ENCODE assay signal across 11 mouse cellular contexts in the genomic region with DNA sequence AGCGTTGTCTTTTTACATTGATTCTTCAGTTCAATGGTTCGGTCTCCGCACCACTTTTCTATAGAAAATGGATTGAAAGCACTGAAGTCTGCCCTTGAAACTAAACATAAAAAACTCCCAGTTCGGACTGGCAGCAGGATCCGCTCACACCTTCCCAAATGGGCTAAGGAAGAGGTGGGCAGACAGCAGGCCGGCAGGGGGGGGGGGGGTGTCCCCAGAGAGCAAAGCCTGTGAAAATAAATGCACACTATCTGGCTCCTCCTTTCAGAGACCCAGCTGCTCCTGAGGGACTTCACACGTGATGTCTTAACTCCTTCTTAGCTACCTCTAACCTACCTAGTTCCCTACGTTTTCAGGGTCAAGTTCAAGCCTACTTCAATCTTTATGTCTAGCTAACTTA. TPM values are rescaled to one million over a fixed set of nuclear protein-coding genes. Genes with fewer than 3 reads are reported as not detected.
DNase-seq lines count a peak whose midpoint lies in the region; ATAC-seq and TF ChIP-seq lines count a peak whose summit lies in the region.
"Had no signal": no experiment of that assay in that cellular context is flagged by ENCODE, and none has a peak within 500 bp of the region (broad histone marks: within the 10 kb centered on the region; RNA-seq: fewer than 3 reads in every experiment).

No protein-coding gene starts in this region.

- H3K27me3 ChIP-seq in lung, embryonic 14.5 days (ENCODE audit: insufficient read depth, low read length), result no peaks in the 10 kb centered on the region
- H3K27me3 ChIP-seq in forebrain, embryonic 15.5 days, result no peaks in the 10 kb centered on the region
- H3K27me3 ChIP-seq in limb, embryonic 14.5 days (ENCODE audit: control insufficient read depth, insufficient read depth, low read length), result no peaks in the 10 kb centered on the region
- H3K27me3 ChIP-seq in neural tube, embryonic 15.5 days (replicated peaks), result no peaks in the 10 kb centered on the region
- H3K27me3 ChIP-seq: Patski had no signal

- peaks cover 1% of the 10 kb centered on the region; the same call in 1 of the 2 replicates for H3K36me3 ChIP-seq in lung, embryonic 14.5 days (ENCODE audit: insufficient read depth)
- H3K36me3 ChIP-seq in forebrain, embryonic 15.5 days, result no peaks in the 10 kb centered on the region
- peaks cover 1% of the 10 kb centered on the region; the same call in 1 of the 2 replicates for H3K36me3 ChIP-seq in limb, embryonic 14.5 days (ENCODE audit: control insufficient read depth, insufficient read depth, low read length)
- no peaks in the 10 kb centered on the region for H3K36me3 ChIP-seq in neural tube, embryonic 15.5 days

- no peaks in the 10 kb centered on the region for H3K9me3 ChIP-seq in lung, embryonic 14.5 days (ENCODE audit: low read depth, low read length)
- H3K9me3 ChIP-seq in forebrain, embryonic 15.5 days, result no peaks in the 10 kb centered on the region
- no peaks in the 10 kb centered on the region for H3K9me3 ChIP-seq in limb, embryonic 14.5 days (ENCODE audit: control insufficient read depth, low read length)
- H3K9me3 ChIP-seq in neural tube, embryonic 15.5 days (replicated peaks), result no peaks in the 10 kb centered on the region

- H3K4me1 ChIP-seq in lung, embryonic 14.5 days (ENCODE audit: insufficient read depth), result peaks cover 25% of the 10 kb centered on the region
- peaks cover 50% of the 10 kb centered on the region for H3K4me1 ChIP-seq in forebrain, embryonic 15.5 days
- peaks cover 48% of the 10 kb centered on the region for H3K4me1 ChIP-seq in limb, embryonic 14.5 days (ENCODE audit: control insufficient read depth, insufficient read depth, low read length)
- peaks cover 51% of the 10 kb centered on the region for H3K4me1 ChIP-seq in neural tube, embryonic 15.5 days

- H3K27ac ChIP-seq in lung, embryonic 14.5 days (ENCODE audit: low read depth), result peak overlapping the region; percentile 58; the same call in 1 of the 2 replicates
- H3K27ac ChIP-seq in forebrain, embryonic 15.5 days (replicated peaks), result 0 out of 2 replicates have a peak overlapping the region, but pooled peaks have one; percentile 36
- H3K27ac ChIP-seq in limb, embryonic 14.5 days (replicated peaks; ENCODE audit: low read depth, low read length), result no peak overlapping the region
- no peak overlapping the region for H3K27ac ChIP-seq in neural tube, embryonic 15.5 days (replicated peaks)

- DNase-seq in lung, embryonic 14.5 days, result no peak
- DNase-seq in lung, postnatal 36 days, result no peak
- no peak for DNase-seq in limb, embryonic 14.5 days (ENCODE audit: low spot score)
- DNase-seq in cerebellum, postnatal 36 days, result no peak
- DNase-seq in spleen, adult 18-20 months, result no peak
- DNase-seq in thymus, postnatal 36 days, result no peak
- DNase-seq: cerebellum, adult 11 months; gastrocnemius, postnatal 10 days had no signal

- no peak for TF ChIP-seq POLR2A in limb, embryonic 14.5 days (IDR thresholded peaks at IDR 0.05; ENCODE audit: borderline replicate concordance, extremely low read depth, insufficient read depth, insufficient read length)

- peak overlapping the region; percentile 48 for H3K4me2 ChIP-seq in lung, embryonic 14.5 days
- H3K4me2 ChIP-seq in forebrain, embryonic 15.5 days (replicated peaks), result peak overlapping the region; percentile 18
- H3K4me2 ChIP-seq in limb, embryonic 14.5 days (replicated peaks; ENCODE audit: low read depth, low read length, severe bottlenecking), result 0 out of 2 replicates have a peak overlapping the region, but pooled peaks have one; percentile 0
- peak overlapping the region; percentile 39 for H3K4me2 ChIP-seq in neural tube, embryonic 15.5 days

- no peak for ATAC-seq in lung, embryonic 14.5 days (ENCODE audit: insufficient read depth)
- ATAC-seq in forebrain, embryonic 15.5 days (replicated peaks), result no peak
- ATAC-seq in limb, embryonic 14.5 days (ENCODE audit: low FRiP score, low read depth), result no peak
- no peak for ATAC-seq in neural tube, embryonic 15.5 days (ENCODE audit: low FRiP score)
- ATAC-seq: Patski had no signal

- peak overlapping the region; percentile 26; the same call in 1 of the 2 replicates for H3K9ac ChIP-seq in lung, embryonic 14.5 days
- no peak overlapping the region for H3K9ac ChIP-seq in forebrain, embryonic 15.5 days (replicated peaks)
- 0 out of 2 replicates have a peak overlapping the region, but pooled peaks have one; percentile 40 for H3K9ac ChIP-seq in limb, embryonic 14.5 days (ENCODE audit: low read depth, low read length, severe bottlenecking)
- no peak overlapping the region for H3K9ac ChIP-seq in neural tube, embryonic 15.5 days (replicated peaks)

- WGBS in lung, embryonic 14.5 days, result 43% methylated on average over 8 of the region's 8 CpGs
- 23% methylated on average over 8 of the region's 8 CpGs for WGBS in forebrain, embryonic 15.5 days
- WGBS in limb, embryonic 14.5 days, result 61% methylated on average over 8 of the region's 8 CpGs
- WGBS in neural tube, embryonic 15.5 days, result 26% methylated on average over 8 of the region's 8 CpGs

- no peak for TF ChIP-seq CTCF in lung, embryonic 14.5 days (IDR thresholded peaks at IDR 0.05; ENCODE audit: low read depth)

- no peak overlapping the region; the same call in 1 of the 2 replicates for H3K4me3 ChIP-seq in lung, embryonic 14.5 days (ENCODE audit: low read depth, low read length)
- no peak overlapping the region for H3K4me3 ChIP-seq in forebrain, embryonic 15.5 days
- H3K4me3 ChIP-seq in limb, embryonic 14.5 days (replicated peaks; ENCODE audit: low read length), result no peak overlapping the region
- H3K4me3 ChIP-seq in neural tube, embryonic 15.5 days (replicated peaks), result peak overlapping the region; percentile 8; the same call in 1 of the 2 replicates

RNA-seq across cellular contexts. Expression of a gene that starts 5.1 kb away (rescaled TPM):
- 128 and 133 TPM in 2 replicates for polyA plus RNA-seq in lung, embryonic 14.5 days (2014; fragmentation: Nextera tagmentation; extraction: Ambion mirVana)
- 114 and 116 TPM in 2 replicates for polyA plus RNA-seq in forebrain, embryonic 15.5 days (2015; fragmentation: Nextera tagmentation; extraction: Ambion mirVana)
- polyA plus RNA-seq in limb, embryonic 14.5 days (2012; rRNA removed), result 68.0 and 72.1 TPM in 2 replicates
- polyA plus RNA-seq in limb, embryonic 14.5 days (2014; fragmentation: Nextera tagmentation; extraction: Ambion mirVana), result 88.2 and 98.9 TPM in 2 replicates
- 45.3 and 62.7 TPM in 2 replicates for polyA plus RNA-seq in neural tube, embryonic 15.5 days (2015; fragmentation: Nextera tagmentation; extraction: Ambion mirVana)

Comparison
In these comparisons a context has a peak if more than half of its experiments do, and no peak if none do; other contexts are left out.
1. H3K27ac ChIP-seq: peak in lung, embryonic 14.5 days (single experiment) and forebrain, embryonic 15.5 days (single experiment); none in limb, embryonic 14.5 days (single experiment) and neural tube, embryonic 15.5 days (single experiment).
2. H3K9ac ChIP-seq: peak in lung, embryonic 14.5 days (single experiment) and limb, embryonic 14.5 days (single experiment); none in forebrain, embryonic 15.5 days (single experiment) and neural tube, embryonic 15.5 days (single experiment).
3. Peak in every context shown above with its lines, with median percentiles within 50 percentile points of each other: H3K4me2 ChIP-seq.